Mouse (Mus musculus) testis, adult 2 months (tissue): Measurements from ENCODE around the gene Fam221a. TPM values are rescaled to one million over a fixed set of nuclear protein-coding genes. Genes with fewer than 3 reads are reported as not detected.

ENCODE experiments used
- H3K27ac ChIP-seq: fragments of 200-500 bp; 2 replicates; pipeline ENCODE4 v1.5.1; 2012; ENCODE audit warnings: low read depth, low read length; ENCODE audit not compliant: control insufficient read depth, insufficient read depth
- H3K27me3 ChIP-seq: fragments of 200-500 bp; 2 replicates; pipeline ENCODE4 v1.6.1; 2012; ENCODE audit warnings: mild to moderate bottlenecking, low read length, moderate library complexity; ENCODE audit not compliant: control insufficient read depth, insufficient read depth
- H3K36me3 ChIP-seq: fragments of 200-500 bp; 2 replicates; pipeline ENCODE4 v1.6.1; 2012; ENCODE audit warnings: mild to moderate bottlenecking, low read length; ENCODE audit not compliant: control insufficient read depth, insufficient read depth
- H3K4me1 ChIP-seq: fragments of 200-500 bp; 2 replicates; pipeline ENCODE4 v1.6.1; 2012; ENCODE audit warnings: low read length; ENCODE audit not compliant: control insufficient read depth, insufficient read depth
- H3K4me3 ChIP-seq: fragments of 200-500 bp; 2 replicates; pipeline ENCODE4 v1.5.1; 2012; ENCODE audit warnings: low read depth, mild to moderate bottlenecking, low read length, moderate library complexity, mixed read lengths; ENCODE audit not compliant: control insufficient read depth
- CTCF ChIP-seq: fragments of 200-500 bp; IDR thresholded peaks from 2 replicates; pipeline ENCODE4 v1.5.1; 2012; ENCODE audit warnings: low read depth, mild to moderate bottlenecking, inconsistent platforms, low read length, moderate library complexity; ENCODE audit not compliant: control insufficient read depth, insufficient read depth, insufficient replicate concordance
- POLR2A ChIP-seq: fragments of 200-500 bp; IDR thresholded peaks from 2 replicates; pipeline ENCODE4 v1.6.1; 2012; ENCODE audit warnings: low read depth, mild to moderate bottlenecking, inconsistent platforms, low read length, moderate library complexity; ENCODE audit not compliant: control insufficient read depth
- polyA plus RNA-seq: library from polyadenylated mRNA; depleted of rRNA; stranded (reverse); fragments of >200 nt; gene quantifications from 2 replicates; pipeline ENCODE4 v1.2.3, GENCODE M21; 2012; rRNA removed

Fam221a gene
- polyA plus RNA-seq, 1 experiment = 20.5 TPM

- no peak overlapping the region for H3K27ac ChIP-seq
- no peak overlapping the region for H3K4me3 ChIP-seq
- no peaks in the 10 kb centered on the region for H3K4me1 ChIP-seq
- TF ChIP-seq CTCF (no peak), POLR2A (no peak)
- no peaks in the 10 kb centered on the region for H3K27me3 ChIP-seq
- no peaks in the 10 kb centered on the region for H3K36me3 ChIP-seq
Measured at GRCm38 (mm10) chr6:49437306-49437705, 69.8 kb downstream of the Fam221a start.

Other genes with a start within 250 kb of the Fam221a start
- 68.9 and 76.0 TPM in 2 replicates for gene Igf2bp3, start 152.8 kb upstream of the Fam221a start, polyA plus RNA-seq
- gene Tra2a, start 103.7 kb upstream of the Fam221a start, polyA plus RNA-seq = 36.2 and 45.4 TPM in 2 replicates
- gene Ccdc126, start 48.5 kb upstream of the Fam221a start, polyA plus RNA-seq = 2.1 and 2.2 TPM in 2 replicates
- 8.8 and 13.3 TPM in 2 replicates for gene Stk31, start 27.9 kb downstream of the Fam221a start, polyA plus RNA-seq